Mouse (Mus musculus): ENCODE measurements around the gene Tmed4. TPM values are rescaled to one million over a fixed set of nuclear protein-coding genes. Genes with fewer than 3 reads are reported as not detected.

Tmed4 gene
- polyA plus RNA-seq, 1 experiment from 2014 or later: 157 TPM

Other genes with a start within 250 kb of the Tmed4 start
- 163 and 171 TPM in 2 replicates for gene Camk2b, start 208.5 kb downstream of the Tmed4 start, polyA plus RNA-seq (2015; fragmentation: Nextera tagmentation; extraction: Ambion mirVana)
- gene A730071L15Rik, start 74.8 kb downstream of the Tmed4 start, polyA plus RNA-seq (2015; fragmentation: Nextera tagmentation; extraction: Ambion mirVana): 0.21 and 0.84 TPM in 2 replicates
- 78.4 and 82.1 TPM in 2 replicates for gene Nudcd3, start 74.5 kb downstream of the Tmed4 start, polyA plus RNA-seq (2015; fragmentation: Nextera tagmentation; extraction: Ambion mirVana)
- gene Npc1l1, start 44.7 kb downstream of the Tmed4 start, polyA plus RNA-seq (2015; fragmentation: Nextera tagmentation; extraction: Ambion mirVana): 0.08 TPM in 1 of 2 replicates, not detected in the other
- gene Ddx56, start 7.1 kb downstream of the Tmed4 start, polyA plus RNA-seq (2015; fragmentation: Nextera tagmentation; extraction: Ambion mirVana): 86.8 and 90.2 TPM in 2 replicates
- 99.5 and 99.6 TPM in 2 replicates for gene Ogdh, start 16.8 kb upstream of the Tmed4 start, polyA plus RNA-seq (2015; fragmentation: Nextera tagmentation; extraction: Ambion mirVana)
- 36.7 and 40.4 TPM in 2 replicates for gene Zmiz2, start 114.2 kb upstream of the Tmed4 start, polyA plus RNA-seq (2015; fragmentation: Nextera tagmentation; extraction: Ambion mirVana)
- 3,622 and 3,688 TPM in 2 replicates for gene Ppia, start 140.6 kb upstream of the Tmed4 start, polyA plus RNA-seq (2015; fragmentation: Nextera tagmentation; extraction: Ambion mirVana)
- 438 and 507 TPM in 2 replicates for gene H2afv, start 169.6 kb upstream of the Tmed4 start, polyA plus RNA-seq (2015; fragmentation: Nextera tagmentation; extraction: Ambion mirVana)
- gene Purb, start 201.0 kb upstream of the Tmed4 start, polyA plus RNA-seq (2015; fragmentation: Nextera tagmentation; extraction: Ambion mirVana): 14.4 and 16.7 TPM in 2 replicates
- gene Myo1g, start 246.1 kb upstream of the Tmed4 start, polyA plus RNA-seq (2015; fragmentation: Nextera tagmentation; extraction: Ambion mirVana): 0.20 and 0.60 TPM in 2 replicates

Data from forebrain, embryonic 16.5 days (tissue).